Mouse (Mus musculus): ENCODE data around the gene Dmwd.
A peak's percentile ranks its signal among the peaks of the same experiment; 100 is the strongest.

Dmwd gene

GRCm38 (mm10) chr7:19094826-19095750 lies 19.1 kb downstream of the Dmwd start:
- DNase-seq (ENCODE audit: low read depth, low spot score): no peak

GRCm38 (mm10) chr7:19095751-19096110 lies 19.7 kb downstream of the Dmwd start:
- DNase-seq (ENCODE audit: low read depth, low spot score): no peak

- no peak for DNase-seq (ENCODE audit: low read depth, low spot score)
Observed at GRCm38 (mm10) chr7:19096421-19096976, 20.5 kb downstream of the Dmwd start.

- no peak for DNase-seq (ENCODE audit: low read depth, low spot score)
Observed at GRCm38 (mm10) chr7:19097217-19097616, 21.2 kb downstream of the Dmwd start.

GRCm38 (mm10) chr7:19097863-19098262 lies 21.8 kb downstream of the Dmwd start:
- DNase-seq (ENCODE audit: low read depth, low spot score): no peak

- DNase-seq (ENCODE audit: low read depth, low spot score): no peak
Observed at GRCm38 (mm10) chr7:19098811-19099210, 22.8 kb downstream of the Dmwd start.

- DNase-seq (ENCODE audit: low read depth, low spot score): no peak
Observed at GRCm38 (mm10) chr7:19100290-19100689, 24.3 kb downstream of the Dmwd start.

- DNase-seq (ENCODE audit: low read depth, low spot score): no peak
Observed at GRCm38 (mm10) chr7:19103741-19104140, 27.7 kb downstream of the Dmwd start.

GRCm38 (mm10) chr7:19104486-19104885 lies 28.5 kb downstream of the Dmwd start:
- DNase-seq (ENCODE audit: low read depth, low spot score): no peak

GRCm38 (mm10) chr7:19107436-19107835 lies 31.4 kb downstream of the Dmwd start:
- no peak for DNase-seq (ENCODE audit: low read depth, low spot score)

- no peak for DNase-seq (ENCODE audit: low read depth, low spot score)
Observed at GRCm38 (mm10) chr7:19109565-19109964, 33.5 kb downstream of the Dmwd start.

- no peak for DNase-seq (ENCODE audit: low read depth, low spot score)
Observed at GRCm38 (mm10) chr7:19118028-19118771, 42.2 kb downstream of the Dmwd start, which contains the start of gene Gm4969. Gm4969 (minus strand) TSS chr7:19118368.

GRCm38 (mm10) chr7:19119083-19119482 lies 43.1 kb downstream of the Dmwd start:
- no peak for DNase-seq (ENCODE audit: low read depth, low spot score)

- peak; percentile 95 for DNase-seq (ENCODE audit: low read depth, low spot score)
Observed at GRCm38 (mm10) chr7:19119631-19120429, 43.8 kb downstream of the Dmwd start, which contains the start of gene Fbxo46. Fbxo46 (plus strand) TSS chr7:19119859.

- no peak for DNase-seq (ENCODE audit: low read depth, low spot score)
Observed at GRCm38 (mm10) chr7:19121686-19122085, 45.7 kb downstream of the Dmwd start.

GRCm38 (mm10) chr7:19124713-19125112 lies 48.7 kb downstream of the Dmwd start:
- no peak for DNase-seq (ENCODE audit: low read depth, low spot score)

GRCm38 (mm10) chr7:19127744-19128143 lies 51.7 kb downstream of the Dmwd start:
- DNase-seq (ENCODE audit: low read depth, low spot score): no peak

- no peak for DNase-seq (ENCODE audit: low read depth, low spot score)
Observed at GRCm38 (mm10) chr7:19129396-19129795, 53.4 kb downstream of the Dmwd start.

- DNase-seq (ENCODE audit: low read depth, low spot score): no peak
Observed at GRCm38 (mm10) chr7:19130657-19131056, 54.6 kb downstream of the Dmwd start.

GRCm38 (mm10) chr7:19131324-19131848 lies 55.4 kb downstream of the Dmwd start:
- DNase-seq (ENCODE audit: low read depth, low spot score): peak; percentile 96
